Mouse (Mus musculus): ENCODE measurements around the gene Castor2.

DNA sequence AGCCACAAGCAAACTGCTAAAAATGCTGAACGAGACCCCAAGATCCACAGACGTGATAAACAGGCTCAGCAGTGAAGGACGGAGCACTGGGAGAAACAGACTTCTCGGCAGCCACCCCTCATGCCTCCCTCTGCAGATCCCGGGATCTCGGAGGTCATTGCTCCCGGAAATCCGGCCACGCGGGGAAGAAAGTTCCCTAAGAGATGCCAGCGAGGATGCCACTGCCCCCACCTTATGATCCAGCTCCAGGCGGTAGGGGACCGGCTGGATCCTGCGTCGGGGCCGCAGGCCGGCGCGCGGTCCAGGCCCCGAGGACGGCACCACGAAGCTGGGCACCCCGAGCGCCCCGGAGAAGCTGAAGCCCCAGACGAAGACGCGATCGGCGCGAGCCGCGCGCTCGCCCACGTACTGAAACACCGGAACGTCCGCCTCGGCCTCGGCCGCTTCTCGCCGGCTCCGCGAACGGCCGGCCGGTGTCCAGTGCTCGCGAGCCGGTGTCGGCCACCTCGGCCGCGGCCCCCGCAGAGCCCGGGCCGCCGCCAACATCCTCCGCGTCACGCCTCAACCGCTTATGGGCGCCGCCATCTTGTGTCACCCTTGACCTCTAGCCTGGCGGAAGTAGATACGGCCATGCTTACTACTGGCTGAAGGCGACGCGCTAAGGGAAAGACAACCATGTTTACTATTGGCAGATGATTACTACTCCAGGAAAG lies 76.8 kb downstream of the Castor2 start, which contains the start of gene Rcc1l:
- TF ChIP-seq CTCF (conservative IDR thresholded peaks at IDR 0.05; ENCODE audit: insufficient read depth, insufficient read length, low read depth, low read length) (no peak), POLR2A (IDR thresholded peaks at IDR 0.05; ENCODE audit: low read depth, low read length) (peak; percentile 24)
